Mouse (Mus musculus): ENCODE measurements at regions not wholly inside any gene's neighbourhood (a gene's known extent, or its start where the extent isn't known, plus 50 kb on each side); places are given as distances from the start of the nearest gene placed in this dataset.

GRCm38 (mm10) chr14:82433894-82434293, 2009.5 kb upstream of the Pcdh17 start:
- no peak for DNase-seq

- DNase-seq: peak; percentile 16
Measured at GRCm38 (mm10) chr14:82448856-82449255, 1994.5 kb upstream of the Pcdh17 start.

GRCm38 (mm10) chr14:82453431-82453830, 1989.9 kb upstream of the Pcdh17 start:
- no peak for DNase-seq

GRCm38 (mm10) chr14:82466708-82467107, 1976.7 kb upstream of the Pcdh17 start:
- DNase-seq: no peak

Measured in cerebellum, adult 8-10 months (tissue).